Mouse (Mus musculus): ENCODE data around the gene A430005L14Rik. TPM values are rescaled to one million over a fixed set of nuclear protein-coding genes. Genes with fewer than 3 reads are reported as not detected.
A peak's percentile ranks its signal among the peaks of the same experiment; 100 is the strongest.

The A430005L14Rik gene
- polyA plus RNA-seq, 1 experiment, result 43.3 TPM

DNA sequence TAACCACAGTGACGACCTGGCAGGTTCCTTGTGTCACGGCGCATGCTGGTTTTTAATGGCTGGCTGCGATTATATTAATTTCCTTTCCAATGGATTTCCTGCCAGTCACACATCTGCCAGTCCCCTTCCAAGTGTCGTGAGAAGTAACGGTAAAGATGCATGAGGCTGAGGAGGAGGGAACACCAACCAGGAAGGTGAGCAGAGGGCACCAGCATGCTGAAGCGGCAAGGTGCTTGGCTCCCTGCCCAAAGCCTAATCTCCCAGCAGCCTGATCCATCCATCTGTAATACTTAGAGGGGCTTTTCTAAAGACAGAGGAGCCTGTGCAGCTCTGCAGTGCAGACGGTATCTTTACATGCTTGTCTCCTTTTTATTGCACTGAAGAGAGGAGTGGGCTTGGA lies 1.4 kb upstream of the A430005L14Rik start:
- 16% methylated on average over 8 of the region's 8 CpGs for WGBS
- TF ChIP-seq POLR2A (IDR thresholded peaks at IDR 0.05; ENCODE audit: borderline replicate concordance, insufficient read depth, low read length), result no peak
- TF ChIP-seq CTCF (IDR thresholded peaks at IDR 0.05; ENCODE audit: borderline replicate concordance, insufficient read depth, low read depth, low read length), result no peak
- DNase-seq, result peak; percentile 39
- Histone ChIP-seq H3K4me3 (replicated peaks; ENCODE audit: insufficient read depth, low read depth, low read length) (no peak overlapping the region), H3K27ac (ENCODE audit: insufficient read depth, low read length) (no peak overlapping the region), H3K27me3 (ENCODE audit: control insufficient read depth, insufficient read depth, low read length) (no peaks in the 10 kb centered on the region), H3K4me1 (ENCODE audit: control insufficient read depth, insufficient read depth, low read length) (peaks cover 7% of the 10 kb centered on the region; the same call in 1 of the 2 replicates)

DNA sequence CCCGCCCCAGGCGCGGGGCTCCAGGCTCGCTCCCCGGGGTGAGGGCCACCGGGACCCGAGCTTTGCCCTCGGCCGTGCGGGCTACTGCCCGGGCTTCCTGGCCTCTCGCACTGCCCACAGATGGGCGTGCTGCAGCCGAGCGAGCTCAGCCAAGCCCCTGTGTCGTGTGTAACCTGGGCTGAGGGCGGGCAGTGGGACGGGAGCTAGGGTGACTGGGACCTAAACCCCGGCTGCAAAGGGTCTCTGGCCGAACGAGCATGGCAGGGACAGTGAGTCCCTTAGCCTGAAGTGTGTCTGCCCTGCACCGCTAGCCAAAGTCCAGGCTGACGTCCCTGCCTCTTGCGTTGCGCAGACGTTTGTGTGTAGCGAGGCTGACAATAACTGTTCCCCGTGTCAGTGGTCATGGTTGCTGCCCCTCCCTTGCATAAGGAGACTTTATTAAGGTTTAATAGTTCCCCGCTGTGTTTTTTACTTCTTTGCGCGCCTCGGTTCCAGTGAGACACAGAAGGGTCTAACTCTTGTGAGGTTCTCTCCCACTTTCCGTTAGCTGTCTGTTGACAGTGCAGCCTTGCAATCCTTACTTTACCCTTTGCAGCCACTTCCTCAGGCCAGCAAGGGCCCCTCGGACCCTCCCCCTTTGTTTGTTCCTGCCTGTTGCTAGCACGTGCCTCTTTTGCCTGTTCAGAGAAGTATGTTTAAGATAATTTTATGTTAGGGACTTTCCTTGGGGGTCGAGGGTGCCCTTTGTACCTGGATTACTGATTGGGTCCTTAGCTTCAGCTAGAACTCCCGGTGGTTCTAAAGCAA lies 610 bp downstream of the A430005L14Rik start:
- Histone ChIP-seq H3K4me3 (replicated peaks; ENCODE audit: insufficient read depth, low read depth, low read length) (peak overlapping the region; percentile 78), H3K4me1 (ENCODE audit: control insufficient read depth, insufficient read depth, low read length) (peaks cover 7% of the 10 kb centered on the region; the same call in 1 of the 2 replicates), H3K27me3 (ENCODE audit: control insufficient read depth, insufficient read depth, low read length) (no peaks in the 10 kb centered on the region), H3K27ac (ENCODE audit: insufficient read depth, low read length) (no peak overlapping the region)
- under 1% methylated on average over 37 of the region's 37 CpGs for WGBS
- no peak for DNase-seq
- TF ChIP-seq POLR2A (IDR thresholded peaks at IDR 0.05; ENCODE audit: borderline replicate concordance, insufficient read depth, low read length) (no peak), CTCF (IDR thresholded peaks at IDR 0.05; ENCODE audit: borderline replicate concordance, insufficient read depth, low read depth, low read length) (no peak)

DNA sequence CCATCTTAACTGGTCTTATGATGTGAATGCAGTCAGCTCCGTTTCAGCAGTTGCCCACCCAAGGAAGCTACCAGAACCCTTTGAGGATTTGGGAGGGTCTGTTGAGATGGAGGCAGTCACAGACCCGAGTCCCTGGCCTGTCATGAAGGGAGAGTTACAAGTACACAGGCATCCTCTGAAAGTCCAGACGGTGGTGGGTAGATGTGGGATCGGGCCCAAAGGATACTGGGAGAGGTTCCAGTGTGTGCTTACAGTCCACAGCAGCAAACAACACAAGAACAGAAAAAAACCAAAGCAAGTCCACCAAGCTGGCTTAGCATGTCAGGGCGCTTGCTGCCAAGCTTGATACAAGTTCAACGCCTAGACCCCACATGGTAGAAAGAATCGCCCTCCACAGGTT lies 5.6 kb downstream of the A430005L14Rik start:
- Histone ChIP-seq H3K4me3 (replicated peaks; ENCODE audit: insufficient read depth, low read depth, low read length) (no peak overlapping the region), H3K27me3 (ENCODE audit: control insufficient read depth, insufficient read depth, low read length) (no peaks in the 10 kb centered on the region), H3K4me1 (ENCODE audit: control insufficient read depth, insufficient read depth, low read length) (peaks cover 3% of the 10 kb centered on the region; the same call in 1 of the 2 replicates), H3K27ac (ENCODE audit: insufficient read depth, low read length) (no peak overlapping the region)
- TF ChIP-seq CTCF (IDR thresholded peaks at IDR 0.05; ENCODE audit: borderline replicate concordance, insufficient read depth, low read depth, low read length) (no peak), POLR2A (IDR thresholded peaks at IDR 0.05; ENCODE audit: borderline replicate concordance, insufficient read depth, low read length) (no peak)
- 69% methylated on average over 7 of the region's 7 CpGs for WGBS
- DNase-seq, result no peak

DNA sequence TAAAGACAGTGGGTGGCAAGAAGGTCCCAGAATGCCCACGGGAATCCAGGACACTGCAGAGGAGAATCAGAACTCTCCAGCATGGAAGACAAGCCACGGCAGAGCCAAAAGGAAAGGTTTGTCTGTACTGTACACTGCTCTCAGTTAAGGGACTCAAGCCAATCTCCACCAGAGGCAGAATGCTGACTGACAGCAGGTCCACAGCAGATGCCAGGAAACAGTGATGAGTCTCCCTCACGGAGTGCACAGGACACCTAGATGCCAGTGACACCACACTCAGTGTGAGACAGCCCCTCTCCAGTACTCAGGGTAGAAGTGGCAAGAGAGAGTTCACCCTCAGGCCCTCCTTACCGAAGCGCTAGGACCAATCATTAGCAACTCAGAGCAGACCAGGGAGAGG lies 9.6 kb downstream of the A430005L14Rik start:
- WGBS, result 77% methylated on average over 5 of the region's 5 CpGs
- TF ChIP-seq POLR2A (IDR thresholded peaks at IDR 0.05; ENCODE audit: borderline replicate concordance, insufficient read depth, low read length) (no peak), CTCF (IDR thresholded peaks at IDR 0.05; ENCODE audit: borderline replicate concordance, insufficient read depth, low read depth, low read length) (no peak)
- H3K27me3 ChIP-seq (ENCODE audit: control insufficient read depth, insufficient read depth, low read length), result no peaks in the 10 kb centered on the region
- no peaks in the 10 kb centered on the region for H3K4me1 ChIP-seq (ENCODE audit: control insufficient read depth, insufficient read depth, low read length)
- H3K4me3 ChIP-seq (replicated peaks; ENCODE audit: insufficient read depth, low read depth, low read length), result no peak overlapping the region
- DNase-seq, result peak; percentile 37 to 63
- H3K27ac ChIP-seq (ENCODE audit: insufficient read depth, low read length), result no peak overlapping the region

DNA sequence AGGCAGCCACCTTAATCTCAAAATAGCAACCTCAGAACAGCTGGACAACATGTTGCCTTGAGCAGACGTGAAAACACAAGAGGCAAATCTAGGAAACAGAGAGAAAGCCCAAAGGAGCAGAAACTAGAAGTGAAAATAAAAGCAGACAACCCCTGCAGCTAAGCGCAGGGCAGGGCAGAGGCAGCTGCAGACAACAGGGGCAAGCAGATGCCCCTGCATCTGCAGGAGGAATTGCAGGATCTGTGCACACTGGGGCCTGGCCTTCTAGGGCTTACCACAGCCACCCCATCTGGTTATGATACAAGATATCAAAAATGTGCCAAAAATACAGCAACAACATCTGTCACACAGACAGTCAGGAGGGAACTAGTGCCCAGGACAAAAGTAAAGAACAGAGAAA lies 10.5 kb downstream of the A430005L14Rik start:
- Histone ChIP-seq H3K27me3 (ENCODE audit: control insufficient read depth, insufficient read depth, low read length) (no peaks in the 10 kb centered on the region), H3K4me3 (replicated peaks; ENCODE audit: insufficient read depth, low read depth, low read length) (no peak overlapping the region), H3K4me1 (ENCODE audit: control insufficient read depth, insufficient read depth, low read length) (no peaks in the 10 kb centered on the region), H3K27ac (ENCODE audit: insufficient read depth, low read length) (no peak overlapping the region)
- DNase-seq, result no peak
- TF ChIP-seq POLR2A (IDR thresholded peaks at IDR 0.05; ENCODE audit: borderline replicate concordance, insufficient read depth, low read length) (no peak), CTCF (IDR thresholded peaks at IDR 0.05; ENCODE audit: borderline replicate concordance, insufficient read depth, low read depth, low read length) (no peak)
- 86% methylated on average over 2 of the region's 2 CpGs for WGBS

DNA sequence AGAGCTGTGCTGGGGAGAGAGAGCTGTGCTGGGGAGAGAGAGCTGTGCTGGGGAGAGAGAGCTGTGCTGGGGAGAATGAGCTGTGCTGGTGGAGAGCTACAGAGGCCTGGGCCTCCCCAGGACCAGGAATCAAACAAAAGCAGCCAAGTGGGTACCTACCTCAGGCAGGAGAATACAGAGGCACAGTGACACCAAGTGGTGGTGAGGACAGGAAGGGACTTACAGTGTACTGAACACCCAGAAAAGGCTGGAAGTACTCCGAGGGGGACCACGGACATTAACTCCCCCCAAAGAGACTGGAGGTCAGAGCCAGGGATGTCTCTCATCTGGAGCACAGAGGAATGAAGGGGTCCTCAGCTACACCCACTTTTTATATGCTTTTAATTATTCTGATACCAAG lies 11.0 kb downstream of the A430005L14Rik start:
- WGBS, result 86% methylated on average over 2 of the region's 2 CpGs
- TF ChIP-seq POLR2A (IDR thresholded peaks at IDR 0.05; ENCODE audit: borderline replicate concordance, insufficient read depth, low read length), result no peak
- 0 out of 2 replicates have a peak, but pooled peaks have one; percentile 4 for TF ChIP-seq CTCF (IDR thresholded peaks at IDR 0.05; ENCODE audit: borderline replicate concordance, insufficient read depth, low read depth, low read length)
- Histone ChIP-seq H3K4me3 (replicated peaks; ENCODE audit: insufficient read depth, low read depth, low read length) (no peak overlapping the region), H3K4me1 (ENCODE audit: control insufficient read depth, insufficient read depth, low read length) (no peaks in the 10 kb centered on the region), H3K27ac (ENCODE audit: insufficient read depth, low read length) (no peak overlapping the region), H3K27me3 (ENCODE audit: control insufficient read depth, insufficient read depth, low read length) (no peaks in the 10 kb centered on the region)
- DNase-seq, result no peak

DNA sequence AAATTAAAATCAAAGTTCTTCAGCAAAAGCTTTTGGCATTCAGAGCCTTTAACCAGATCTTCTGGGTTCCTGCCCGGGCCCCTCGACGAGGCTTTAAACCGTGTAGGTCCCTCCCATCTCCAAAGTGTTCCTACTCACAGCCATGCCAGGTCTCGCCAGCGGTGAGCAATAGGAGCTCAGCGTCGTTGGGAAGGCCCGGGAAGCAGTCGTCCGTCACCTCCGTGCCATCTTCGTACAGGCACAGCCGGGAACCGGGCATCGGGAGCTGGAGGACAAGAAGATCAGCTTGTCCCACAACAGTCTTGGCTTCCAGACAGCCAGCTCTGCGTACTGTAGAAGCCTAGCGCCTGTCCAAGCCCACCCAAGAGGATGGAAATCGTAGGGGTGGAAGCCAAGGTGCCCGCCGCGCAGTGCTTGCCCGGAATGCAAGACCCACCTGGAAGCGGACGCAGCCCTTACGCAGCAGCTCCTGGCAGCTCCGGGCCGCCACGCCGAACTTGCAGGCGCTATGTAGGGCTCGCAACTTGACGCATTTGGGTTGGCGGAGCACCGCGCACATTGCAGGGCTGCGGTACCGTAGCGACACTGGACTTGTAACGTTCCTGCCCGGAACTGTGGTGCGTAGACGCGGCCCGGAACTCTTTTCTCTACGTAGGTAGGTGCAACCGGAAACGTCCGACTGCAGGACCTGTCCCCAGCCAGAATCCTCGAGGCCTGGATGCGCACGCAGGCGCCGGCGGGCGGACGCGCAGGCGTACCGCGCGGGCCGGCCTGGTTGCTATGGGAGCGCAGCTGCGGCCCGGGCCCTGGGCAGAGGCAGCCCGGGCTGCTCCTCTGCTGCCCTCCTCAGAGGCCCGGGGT lies 17.6 kb downstream of the A430005L14Rik start, which contains the start of the genes Dffb and Cep104:
Gene Dffb (minus strand): TSS at position 696 of the 861 bp plus-strand sequence.
Gene Cep104 (plus strand): TSS at position 764 of the 861 bp plus-strand sequence.
- WGBS, result under 1% methylated on average over 68 of the region's 68 CpGs
- no peaks in the 10 kb centered on the region for H3K27me3 ChIP-seq (ENCODE audit: control insufficient read depth, insufficient read depth, low read length)
- TF ChIP-seq POLR2A (IDR thresholded peaks at IDR 0.05; ENCODE audit: borderline replicate concordance, insufficient read depth, low read length) (peak; percentile 67; the same call in 1 of the 2 replicates), CTCF (IDR thresholded peaks at IDR 0.05; ENCODE audit: borderline replicate concordance, insufficient read depth, low read depth, low read length) (no peak)
- H3K4me3 ChIP-seq (replicated peaks; ENCODE audit: insufficient read depth, low read depth, low read length), result peak within 1 kb of the TSS; percentile 69
- peak; percentile 93 to 97 for DNase-seq
- peaks cover 3% of the 10 kb centered on the region for H3K4me1 ChIP-seq (ENCODE audit: control insufficient read depth, insufficient read depth, low read length)
- H3K27ac ChIP-seq (ENCODE audit: insufficient read depth, low read length), result peak within 1 kb of the TSS; percentile 25

Measured in cerebellum, adult 2 months (tissue).